Mouse (Mus musculus) embryo, embryonic 11 days (tissue): ENCODE measurements around the gene Rbm28.

Source experiments
- DNase-seq: peaks from one replicate; pipeline ENCODE4 v3.0.0-alpha.2; 2015

Gene Rbm28

GRCm38 (mm10) chr6:29143608-29144007, 21.2 kb downstream of the Rbm28 start:
- DNase-seq: peak; percentile 67

- DNase-seq: no peak
Measured at GRCm38 (mm10) chr6:29137441-29137840, 27.4 kb downstream of the Rbm28 start.

GRCm38 (mm10) chr6:29133100-29133499, 31.7 kb downstream of the Rbm28 start:
- no peak for DNase-seq

GRCm38 (mm10) chr6:29126878-29127426, 37.9 kb downstream of the Rbm28 start:
- DNase-seq: no peak

- no peak for DNase-seq
Measured at GRCm38 (mm10) chr6:29119990-29120389, 44.8 kb downstream of the Rbm28 start.

GRCm38 (mm10) chr6:29118963-29119362, 45.8 kb downstream of the Rbm28 start:
- no peak for DNase-seq

- no peak for DNase-seq
Measured at GRCm38 (mm10) chr6:29118231-29118630, 46.6 kb downstream of the Rbm28 start.

GRCm38 (mm10) chr6:29117417-29118104, 47.2 kb downstream of the Rbm28 start:
- peak; percentile 1 for DNase-seq

GRCm38 (mm10) chr6:29115756-29116155, 49.0 kb downstream of the Rbm28 start:
- DNase-seq: no peak

GRCm38 (mm10) chr6:29111501-29111900, 53.3 kb downstream of the Rbm28 start:
- DNase-seq: no peak

- DNase-seq: no peak
Measured at GRCm38 (mm10) chr6:29108376-29108775, 56.4 kb downstream of the Rbm28 start.

- no peak for DNase-seq
Measured at GRCm38 (mm10) chr6:29101248-29101864, 63.5 kb downstream of the Rbm28 start.

- DNase-seq: peak; percentile 27
Measured at GRCm38 (mm10) chr6:29100423-29100822, 64.4 kb downstream of the Rbm28 start.

GRCm38 (mm10) chr6:29099536-29100170, 65.2 kb downstream of the Rbm28 start:
- no peak for DNase-seq

GRCm38 (mm10) chr6:29092904-29093303, 71.9 kb downstream of the Rbm28 start:
- DNase-seq: no peak

GRCm38 (mm10) chr6:29092234-29092633, 72.6 kb downstream of the Rbm28 start:
- no peak for DNase-seq

GRCm38 (mm10) chr6:29087921-29088709, 76.7 kb downstream of the Rbm28 start:
- no peak for DNase-seq

GRCm38 (mm10) chr6:29084401-29084800, 80.4 kb downstream of the Rbm28 start:
- DNase-seq: no peak

GRCm38 (mm10) chr6:29082776-29083354, 81.9 kb downstream of the Rbm28 start:
- no peak for DNase-seq

- DNase-seq: no peak
Measured at GRCm38 (mm10) chr6:29081826-29082363, 82.9 kb downstream of the Rbm28 start.

- no peak for DNase-seq
Measured at GRCm38 (mm10) chr6:29079291-29079690, 85.5 kb downstream of the Rbm28 start.

GRCm38 (mm10) chr6:29074133-29074469, 90.7 kb downstream of the Rbm28 start:
- no peak for DNase-seq
